Mouse (Mus musculus) testis, adult 2 months (tissue): ENCODE results near the gene Asb12. TPM values are rescaled to one million over a fixed set of nuclear protein-coding genes. Genes with fewer than 3 reads are reported as not detected.

Source experiments
- H3K27ac ChIP-seq: fragments of 200-500 bp; 2 replicates; pipeline ENCODE4 v1.5.1; 2012; ENCODE audit warnings: low read depth, low read length; ENCODE audit not compliant: control insufficient read depth, insufficient read depth
- H3K27me3 ChIP-seq: fragments of 200-500 bp; 2 replicates; pipeline ENCODE4 v1.6.1; 2012; ENCODE audit warnings: mild to moderate bottlenecking, low read length, moderate library complexity; ENCODE audit not compliant: control insufficient read depth, insufficient read depth
- H3K36me3 ChIP-seq: fragments of 200-500 bp; 2 replicates; pipeline ENCODE4 v1.6.1; 2012; ENCODE audit warnings: mild to moderate bottlenecking, low read length; ENCODE audit not compliant: control insufficient read depth, insufficient read depth
- H3K4me1 ChIP-seq: fragments of 200-500 bp; 2 replicates; pipeline ENCODE4 v1.6.1; 2012; ENCODE audit warnings: low read length; ENCODE audit not compliant: control insufficient read depth, insufficient read depth
- H3K4me3 ChIP-seq: fragments of 200-500 bp; 2 replicates; pipeline ENCODE4 v1.5.1; 2012; ENCODE audit warnings: low read depth, mild to moderate bottlenecking, low read length, moderate library complexity, mixed read lengths; ENCODE audit not compliant: control insufficient read depth
- CTCF ChIP-seq: fragments of 200-500 bp; IDR thresholded peaks from 2 replicates; pipeline ENCODE4 v1.5.1; 2012; ENCODE audit warnings: low read depth, mild to moderate bottlenecking, inconsistent platforms, low read length, moderate library complexity; ENCODE audit not compliant: control insufficient read depth, insufficient read depth, insufficient replicate concordance
- POLR2A ChIP-seq: fragments of 200-500 bp; IDR thresholded peaks from 2 replicates; pipeline ENCODE4 v1.6.1; 2012; ENCODE audit warnings: low read depth, mild to moderate bottlenecking, inconsistent platforms, low read length, moderate library complexity; ENCODE audit not compliant: control insufficient read depth
- polyA plus RNA-seq: library from polyadenylated mRNA; depleted of rRNA; stranded (reverse); fragments of >200 nt; gene quantifications from 2 replicates; pipeline ENCODE4 v1.2.3, GENCODE M21; 2012; rRNA removed

The Asb12 gene
- polyA plus RNA-seq, 1 experiment = 18.7 TPM

GRCm38 (mm10) chrX:95445141-95445540, 112.6 kb downstream of the Asb12 start:
- no peak overlapping the region for H3K27ac ChIP-seq
- H3K27me3 ChIP-seq = no peaks in the 10 kb centered on the region
- peaks cover 6% of the 10 kb centered on the region for H3K4me1 ChIP-seq
- H3K36me3 ChIP-seq = no peaks in the 10 kb centered on the region
- no peak for TF ChIP-seq POLR2A
- TF ChIP-seq CTCF = no peak
- peak overlapping the region; percentile 86 for H3K4me3 ChIP-seq

- H3K4me1 ChIP-seq = peaks cover 6% of the 10 kb centered on the region
- peak; percentile 48; the same call in 1 of the 2 replicates for TF ChIP-seq POLR2A
- TF ChIP-seq CTCF = no peak
- H3K36me3 ChIP-seq = no peaks in the 10 kb centered on the region
- H3K27me3 ChIP-seq = no peaks in the 10 kb centered on the region
- H3K27ac ChIP-seq = peak within 1 kb of the TSS; percentile 66
- H3K4me3 ChIP-seq = peak within 1 kb of the TSS; percentile 86
Observed at GRCm38 (mm10) chrX:95444776-95445111, 113.0 kb downstream of the Asb12 start, which contains the start of gene Amer1. Gene Amer1, minus strand, starts transcription at chrX:95444872.

DNA sequence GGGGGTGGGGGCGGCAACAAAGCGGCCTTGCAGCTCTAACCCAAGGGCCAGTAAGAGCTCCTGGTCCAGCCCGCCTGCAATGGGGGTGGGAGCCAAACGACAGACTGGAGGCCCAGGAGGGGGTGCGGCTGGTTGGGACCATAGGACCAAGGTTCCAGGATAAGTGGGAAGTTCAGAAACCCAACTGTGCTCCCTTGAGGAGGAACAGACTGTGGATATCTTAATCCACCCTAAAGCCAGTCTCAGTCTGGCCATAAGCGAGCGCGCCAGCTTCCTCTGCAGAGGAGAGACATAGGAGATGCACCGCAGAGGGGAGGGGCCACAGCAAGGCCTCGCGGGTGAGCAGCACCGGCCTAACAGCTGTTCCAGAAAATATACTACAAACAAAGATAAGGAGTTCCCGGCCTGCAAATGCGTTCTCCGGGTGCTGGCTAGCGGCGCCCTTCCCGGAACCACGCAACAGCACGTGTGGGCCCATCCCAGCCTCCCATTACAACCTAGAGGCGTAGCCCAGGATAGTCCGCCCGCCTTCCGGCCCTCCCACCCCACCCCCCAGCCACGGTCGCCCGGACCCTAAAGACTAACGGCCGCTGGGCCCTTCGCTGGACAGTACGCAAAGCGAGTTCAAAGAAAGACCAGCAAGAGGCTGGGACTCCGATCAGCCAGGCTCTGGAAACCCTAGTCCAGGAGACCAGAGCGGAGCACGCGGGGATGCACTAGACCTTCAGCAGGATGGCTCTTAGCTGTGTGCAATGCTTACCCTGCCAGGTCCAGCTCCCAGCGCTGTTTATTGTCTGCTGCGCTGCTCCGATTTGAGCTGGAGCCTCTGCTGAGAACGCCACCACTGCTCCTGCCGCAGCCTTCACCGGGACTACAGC, 113.7 kb downstream of the Asb12 start:
- Histone ChIP-seq H3K4me1 (peaks cover 6% of the 10 kb centered on the region), H3K27me3 (no peaks in the 10 kb centered on the region), H3K36me3 (no peaks in the 10 kb centered on the region), H3K27ac (peak overlapping the region; percentile 66), H3K4me3 (peak overlapping the region; percentile 86)
- no peak for TF ChIP-seq CTCF
- no peak for TF ChIP-seq POLR2A

DNA sequence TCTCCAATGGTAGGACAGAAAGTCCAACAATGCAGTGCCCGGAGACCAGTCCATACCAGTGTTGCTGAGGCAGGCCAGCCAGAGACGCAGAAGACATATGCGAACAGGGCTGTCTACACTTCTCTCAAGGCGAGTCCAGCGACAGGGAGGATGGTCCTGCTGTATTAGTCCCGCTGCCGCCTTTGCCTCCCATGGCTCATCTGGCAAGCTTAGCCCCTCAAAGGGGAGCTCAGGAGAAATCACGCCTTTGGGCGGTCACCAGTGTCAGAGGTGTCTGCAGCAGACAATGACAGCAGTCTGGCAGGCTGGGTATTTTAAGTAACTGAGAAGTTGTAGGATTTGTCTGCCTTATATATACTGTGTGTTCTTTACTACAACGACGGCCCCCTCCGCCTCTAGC, 114.4 kb downstream of the Asb12 start:
- TF ChIP-seq POLR2A (no peak), CTCF (no peak)
- Histone ChIP-seq H3K27me3 (no peaks in the 10 kb centered on the region), H3K27ac (peak overlapping the region; percentile 44; the same call in 1 of the 2 replicates), H3K4me3 (peak overlapping the region; percentile 86), H3K36me3 (no peaks in the 10 kb centered on the region), H3K4me1 (peaks cover 6% of the 10 kb centered on the region)

GRCm38 (mm10) chrX:95442261-95442660, 115.5 kb downstream of the Asb12 start:
- Histone ChIP-seq H3K36me3 (no peaks in the 10 kb centered on the region), H3K4me3 (no peak overlapping the region), H3K27me3 (no peaks in the 10 kb centered on the region), H3K4me1 (peaks cover 6% of the 10 kb centered on the region), H3K27ac (no peak overlapping the region)
- TF ChIP-seq CTCF = no peak
- TF ChIP-seq POLR2A = no peak

GRCm38 (mm10) chrX:95441290-95441689, 116.5 kb downstream of the Asb12 start:
- no peaks in the 10 kb centered on the region for H3K36me3 ChIP-seq
- TF ChIP-seq POLR2A (no peak), CTCF (no peak)
- peaks cover 6% of the 10 kb centered on the region for H3K4me1 ChIP-seq

GRCm38 (mm10) chrX:95438491-95438890, 119.3 kb downstream of the Asb12 start:
- H3K4me3 ChIP-seq = no peak overlapping the region
- no peaks in the 10 kb centered on the region for H3K4me1 ChIP-seq
- no peak for TF ChIP-seq POLR2A
- TF ChIP-seq CTCF = no peak
- no peaks in the 10 kb centered on the region for H3K27me3 ChIP-seq
- H3K36me3 ChIP-seq = no peaks in the 10 kb centered on the region
- H3K27ac ChIP-seq = no peak overlapping the region

More at GRCm38 (mm10) chrX:95441290-95441689, 116.5 kb downstream of the Asb12 start:
- Histone ChIP-seq H3K27me3 (no peaks in the 10 kb centered on the region), H3K27ac (no peak overlapping the region), H3K4me3 (no peak overlapping the region)

DNA sequence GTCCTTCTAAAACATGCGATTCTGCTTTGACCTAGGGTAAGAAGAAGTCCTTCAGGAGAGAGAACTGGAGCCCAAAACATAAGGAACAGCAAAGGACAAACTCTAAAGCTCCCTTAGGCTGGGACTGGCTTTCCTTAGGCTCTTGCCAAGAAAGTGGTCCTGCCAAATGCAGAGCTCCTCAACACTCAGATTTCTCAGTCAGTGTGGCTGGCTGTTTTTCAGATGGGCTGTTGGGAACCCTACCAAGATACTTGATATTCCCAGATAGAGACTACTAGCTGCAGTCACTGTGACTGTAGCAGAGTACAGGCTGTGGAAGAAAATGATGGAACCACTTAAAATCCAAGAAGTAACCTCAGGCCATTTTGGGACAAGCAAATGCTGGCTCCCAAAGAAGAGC, 120.6 kb downstream of the Asb12 start:
- Histone ChIP-seq H3K4me1 (no peaks in the 10 kb centered on the region), H3K36me3 (no peaks in the 10 kb centered on the region)
- TF ChIP-seq POLR2A (no peak), CTCF (no peak)

More for the DNA sequence above, 120.6 kb downstream of the Asb12 start:
- Histone ChIP-seq H3K4me3 (no peak overlapping the region), H3K27ac (no peak overlapping the region), H3K27me3 (no peaks in the 10 kb centered on the region)

Other genes with a start within 250 kb of the Asb12 start
- 0.77 and 0.81 TPM in 2 replicates for gene Amer1, start 113.1 kb downstream of the Asb12 start, polyA plus RNA-seq
- gene Pfn5, start 117 bp upstream of the Asb12 start, polyA plus RNA-seq = 17.7 and 24.5 TPM in 2 replicates
- gene Zc4h2, start 100.5 kb upstream of the Asb12 start, polyA plus RNA-seq = 0.45 and 0.59 TPM in 2 replicates
- 0.45 and 0.58 TPM in 2 replicates for gene Zc3h12b, start 153.7 kb upstream of the Asb12 start, polyA plus RNA-seq